Mouse (Mus musculus) liver, adult 2 months (tissue): ENCODE measurements at regions not wholly inside any gene's neighbourhood (a gene's known extent, or its start where the extent isn't known, plus 50 kb on each side); places are given as distances from the start of the nearest gene placed in this dataset.

Experiments used
- CTCF ChIP-seq: fragments of 200-500 bp; IDR thresholded peaks from 2 replicates; pipeline ENCODE4 v1.5.1; 2011; ENCODE audit warnings: low read depth, low read length, control low read depth
- POLR2A ChIP-seq: fragments of 200-500 bp; IDR thresholded peaks from 2 replicates; pipeline ENCODE4 v1.6.1; 2011; ENCODE audit warnings: low read length, control low read depth; ENCODE audit not compliant: insufficient read depth; ENCODE audit errors: extremely low read depth

- TF ChIP-seq CTCF, result no peak
- no peak for TF ChIP-seq POLR2A
Measured at GRCm38 (mm10) chr17:64502376-64502775, 98.2 kb upstream of the Man2a1 start.
